Mouse (Mus musculus): ENCODE measurements around the gene Telo2. TPM values are rescaled to one million over a fixed set of nuclear protein-coding genes. Genes with fewer than 3 reads are reported as not detected.

Gene Telo2
- total RNA-seq, 2 experiments from 2014 or later: 21.8 to 49.8 TPM

GRCm38 (mm10) chr17:25063872-25064271 is 51.9 kb downstream of the Telo2 start:
- ATAC-seq (replicated peaks; ENCODE audit: poor library complexity, severe bottlenecking): no peak

- ATAC-seq (replicated peaks; ENCODE audit: poor library complexity, severe bottlenecking): no peak
These were observed 52.5 kb downstream of the Telo2 start for GRCm38 (mm10) chr17:25063261-25063660.

GRCm38 (mm10) chr17:25057041-25057440 is 58.7 kb downstream of the Telo2 start:
- ATAC-seq (replicated peaks; ENCODE audit: poor library complexity, severe bottlenecking): no peak

- no peak for ATAC-seq (replicated peaks; ENCODE audit: poor library complexity, severe bottlenecking)
These were observed 62.5 kb downstream of the Telo2 start for GRCm38 (mm10) chr17:25053274-25053673.

Other genes with a start within 250 kb of the Telo2 start
- not detected in 2 replicates for gene Igfals, start 250.0 kb downstream of the Telo2 start, total RNA-seq (2014; fragmentation: Nextera tagmentation)
- gene Igfals, start 250.0 kb downstream of the Telo2 start, total RNA-seq (2017): not detected in 2 replicates
- 103 and 108 TPM in 2 replicates for gene Nubp2, start 229.6 kb downstream of the Telo2 start, total RNA-seq (2014; fragmentation: Nextera tagmentation)
- gene Nubp2, start 229.6 kb downstream of the Telo2 start, total RNA-seq (2017): 42.8 and 48.2 TPM in 2 replicates
- gene Spsb3, start 229.3 kb downstream of the Telo2 start, total RNA-seq (2014; fragmentation: Nextera tagmentation): 15.7 and 29.3 TPM in 2 replicates
- 10.4 and 15.8 TPM in 2 replicates for gene Spsb3, start 229.3 kb downstream of the Telo2 start, total RNA-seq (2017)
- 8.9 and 15.1 TPM in 2 replicates for gene Eme2, start 220.9 kb downstream of the Telo2 start, total RNA-seq (2014; fragmentation: Nextera tagmentation)
- gene Eme2, start 220.9 kb downstream of the Telo2 start, total RNA-seq (2017): 12.5 and 14.9 TPM in 2 replicates
- 62.0 and 75.0 TPM in 2 replicates for gene Mrps34, start 220.9 kb downstream of the Telo2 start, total RNA-seq (2014; fragmentation: Nextera tagmentation)
- gene Mrps34, start 220.9 kb downstream of the Telo2 start, total RNA-seq (2017): 36.7 and 41.9 TPM in 2 replicates
- gene Nme3, start 219.5 kb downstream of the Telo2 start, total RNA-seq (2014; fragmentation: Nextera tagmentation): 18.8 and 22.9 TPM in 2 replicates
- gene Nme3, start 219.5 kb downstream of the Telo2 start, total RNA-seq (2017): 21.2 and 27.1 TPM in 2 replicates
- gene Mapk8ip3, start 179.0 kb downstream of the Telo2 start, total RNA-seq (2014; fragmentation: Nextera tagmentation): 49.0 and 84.5 TPM in 2 replicates
- 18.2 and 21.0 TPM in 2 replicates for gene Mapk8ip3, start 179.0 kb downstream of the Telo2 start, total RNA-seq (2017)
- 109 and 130 TPM in 2 replicates for gene Jpt2, start 155.3 kb downstream of the Telo2 start, total RNA-seq (2014; fragmentation: Nextera tagmentation)
- 104 and 114 TPM in 2 replicates for gene Jpt2, start 155.3 kb downstream of the Telo2 start, total RNA-seq (2017)
- 27.3 and 27.6 TPM in 2 replicates for gene Cramp1l, start 100.2 kb downstream of the Telo2 start, total RNA-seq (2014; fragmentation: Nextera tagmentation)
- 7.8 and 8.2 TPM in 2 replicates for gene Cramp1l, start 100.2 kb downstream of the Telo2 start, total RNA-seq (2017)
- 12.3 and 22.1 TPM in 2 replicates for gene Ift140, start 99.9 kb downstream of the Telo2 start, total RNA-seq (2014; fragmentation: Nextera tagmentation)
- gene Ift140, start 99.9 kb downstream of the Telo2 start, total RNA-seq (2017): 15.6 and 28.8 TPM in 2 replicates
- gene Tmem204, start 32.4 kb downstream of the Telo2 start, total RNA-seq (2014; fragmentation: Nextera tagmentation): not detected in 2 replicates
- gene Tmem204, start 32.4 kb downstream of the Telo2 start, total RNA-seq (2017): not detected in 2 replicates
- not detected in 2 replicates for gene Ptx4, start 4.8 kb upstream of the Telo2 start, total RNA-seq (2014; fragmentation: Nextera tagmentation)
- gene Ptx4, start 4.8 kb upstream of the Telo2 start, total RNA-seq (2017): not detected in 2 replicates
- 12.1 and 18.9 TPM in 2 replicates for gene Clcn7, start 17.4 kb upstream of the Telo2 start, total RNA-seq (2014; fragmentation: Nextera tagmentation)
- gene Clcn7, start 17.4 kb upstream of the Telo2 start, total RNA-seq (2017): 11.3 and 12.6 TPM in 2 replicates
- gene Ccdc154, start 46.5 kb upstream of the Telo2 start, total RNA-seq (2014; fragmentation: Nextera tagmentation): 0.49 TPM in 1 of 2 replicates, not detected in the other
- gene Ccdc154, start 46.5 kb upstream of the Telo2 start, total RNA-seq (2017): 0.21 TPM in 1 of 2 replicates, not detected in the other
- not detected in 2 replicates for gene Gm38655, start 59.5 kb upstream of the Telo2 start, total RNA-seq (2014; fragmentation: Nextera tagmentation)
- gene Gm38655, start 59.5 kb upstream of the Telo2 start, total RNA-seq (2017): not detected in 2 replicates
- gene BC003965, start 68.6 kb upstream of the Telo2 start, total RNA-seq (2014; fragmentation: Nextera tagmentation): 13.1 and 17.0 TPM in 2 replicates
- gene BC003965, start 68.6 kb upstream of the Telo2 start, total RNA-seq (2017): 10.0 and 10.2 TPM in 2 replicates
- gene Unkl, start 72.4 kb upstream of the Telo2 start, total RNA-seq (2014; fragmentation: Nextera tagmentation): 6.8 and 17.2 TPM in 2 replicates
- 5.6 and 9.9 TPM in 2 replicates for gene Unkl, start 72.4 kb upstream of the Telo2 start, total RNA-seq (2017)
- 10.9 and 19.2 TPM in 2 replicates for gene Gnptg, start 124.2 kb upstream of the Telo2 start, total RNA-seq (2014; fragmentation: Nextera tagmentation)
- 23.7 and 27.8 TPM in 2 replicates for gene Gnptg, start 124.2 kb upstream of the Telo2 start, total RNA-seq (2017)
- gene Tsr3, start 124.2 kb upstream of the Telo2 start, total RNA-seq (2014; fragmentation: Nextera tagmentation): 10.9 and 17.1 TPM in 2 replicates
- gene Tsr3, start 124.2 kb upstream of the Telo2 start, total RNA-seq (2017): 23.6 and 27.8 TPM in 2 replicates
- gene Baiap3, start 140.4 kb upstream of the Telo2 start, total RNA-seq (2014; fragmentation: Nextera tagmentation): 7.6 and 9.1 TPM in 2 replicates
- gene Baiap3, start 140.4 kb upstream of the Telo2 start, total RNA-seq (2017): 3.8 and 11.9 TPM in 2 replicates
- gene Ube2i, start 158.7 kb upstream of the Telo2 start, total RNA-seq (2014; fragmentation: Nextera tagmentation): 356 and 387 TPM in 2 replicates
- 268 and 276 TPM in 2 replicates for gene Ube2i, start 158.7 kb upstream of the Telo2 start, total RNA-seq (2017)
- 2.4 and 94.9 TPM in 2 replicates for gene Prss34, start 182.4 kb upstream of the Telo2 start, total RNA-seq (2014; fragmentation: Nextera tagmentation)
- gene Prss34, start 182.4 kb upstream of the Telo2 start, total RNA-seq (2017): 21.6 and 23.7 TPM in 2 replicates
- not detected in 2 replicates for gene Prss28, start 192.7 kb upstream of the Telo2 start, total RNA-seq (2014; fragmentation: Nextera tagmentation)
- not detected in 2 replicates for gene Prss28, start 192.7 kb upstream of the Telo2 start, total RNA-seq (2017)
- gene Prss29, start 202.7 kb upstream of the Telo2 start, total RNA-seq (2014; fragmentation: Nextera tagmentation): not detected in 2 replicates
- gene Prss29, start 202.7 kb upstream of the Telo2 start, total RNA-seq (2017): not detected in 2 replicates
- not detected in 2 replicates for gene Tpsab1, start 229.6 kb upstream of the Telo2 start, total RNA-seq (2014; fragmentation: Nextera tagmentation)
- not detected in 2 replicates for gene Tpsab1, start 229.6 kb upstream of the Telo2 start, total RNA-seq (2017)

All from granulocyte monocyte progenitor cell, adult 5-6 weeks (primary cell).